Mouse (Mus musculus) myocyte (in vitro differentiated cells): ENCODE measurements at regions not wholly inside any gene's neighbourhood (a gene's known extent, or its start where the extent isn't known, plus 50 kb on each side); places are given as distances from the start of the nearest gene placed in this dataset.

ENCODE experiments used
- H3K27me3 ChIP-seq: one replicate; pipeline ENCODE4 v1.6.1; 2011; ENCODE audit not compliant: control insufficient read depth, insufficient read depth, insufficient read length
- H3K36me3 ChIP-seq: one replicate; pipeline ENCODE4 v1.6.1; 2011; ENCODE audit not compliant: control insufficient read depth, insufficient read depth
- H3K4me2 ChIP-seq: one replicate; pipeline ENCODE4 v1.6.1; 2011; ENCODE audit warnings: low read depth, control low read depth
- H3K4me3 ChIP-seq: one replicate; pipeline ENCODE4 v1.5.1; 2011; ENCODE audit warnings: mild to moderate bottlenecking, control low read depth, moderate library complexity
- H3K79me2 ChIP-seq: one replicate; pipeline ENCODE4 v1.6.1; 2011; ENCODE audit not compliant: control insufficient read depth, insufficient read depth
- H3ac ChIP-seq: one replicate; pipeline ENCODE4 v1.6.1; 2011; ENCODE audit not compliant: control insufficient read depth, insufficient read length
- CEBPB ChIP-seq: IDR thresholded peaks from 2 replicates; pipeline ENCODE4 v1.6.1; 2011; ENCODE audit warnings: mild to moderate bottlenecking, moderate library complexity; ENCODE audit not compliant: poor library complexity, insufficient read depth, severe bottlenecking
- E2F4 ChIP-seq: IDR thresholded peaks from one replicate; pipeline ENCODE4 v1.6.1; 2011; ENCODE audit warnings: mild to moderate bottlenecking, control low read depth, moderate library complexity; ENCODE audit not compliant: insufficient read depth
- MAX ChIP-seq: IDR thresholded peaks from one replicate; pipeline ENCODE4 v1.6.1; 2011; ENCODE audit warnings: low read depth, mild to moderate bottlenecking, control low read depth
- MYOD1 ChIP-seq, 3 experiments: IDR thresholded peaks; one replicate each; pipeline ENCODE4 v1.6.1; 2011; ENCODE audit warnings: control low read depth in 2 of 3, low read depth in 2 of 3, mild to moderate bottlenecking in 2 of 3, moderate library complexity in 1 of 3; ENCODE audit not compliant: insufficient read length in 2 of 3, control insufficient read depth in 1 of 3
- MYOG ChIP-seq, 3 experiments: IDR thresholded peaks; one replicate each; pipeline ENCODE4 v1.6.1; 2011; ENCODE audit warnings: control low read depth in 2 of 3, low read depth in 2 of 3, mild to moderate bottlenecking in 2 of 3; ENCODE audit not compliant: insufficient read length in 2 of 3, control insufficient read depth in 1 of 3, insufficient read depth in 1 of 3
- POLR2A ChIP-seq: IDR thresholded peaks from one replicate; pipeline ENCODE4 v1.6.1; 2011; ENCODE audit warnings: low read depth, mild to moderate bottlenecking, control low read depth, moderate library complexity; ENCODE audit not compliant: insufficient read length
- POLR2AphosphoS2 ChIP-seq: IDR thresholded peaks from one replicate; pipeline ENCODE4 v1.6.1; 2011; ENCODE audit warnings: low read depth, control low read depth; ENCODE audit not compliant: insufficient read length
- REST ChIP-seq: IDR thresholded peaks from one replicate; pipeline ENCODE4 v1.6.1; 2011; ENCODE audit warnings: mild to moderate bottlenecking, control low read depth, moderate library complexity; ENCODE audit not compliant: insufficient read depth, insufficient read length
- SRF ChIP-seq: IDR thresholded peaks from one replicate; pipeline ENCODE4 v1.6.1; 2011; ENCODE audit warnings: low read depth; ENCODE audit not compliant: control insufficient read depth, insufficient read length
- TCF12 ChIP-seq: IDR thresholded peaks from one replicate; pipeline ENCODE4 v1.6.1; 2011; ENCODE audit warnings: mild to moderate bottlenecking, control low read depth; ENCODE audit not compliant: poor library complexity, insufficient read depth, severe bottlenecking
- TCF3 ChIP-seq: IDR thresholded peaks from one replicate; pipeline ENCODE4 v1.6.1; 2011; ENCODE audit warnings: low read depth, control low read depth; ENCODE audit not compliant: insufficient read length
- USF1 ChIP-seq: IDR thresholded peaks from one replicate; pipeline ENCODE4 v1.6.1; 2011; ENCODE audit warnings: low read depth, mild to moderate bottlenecking, control low read depth, moderate library complexity

DNA sequence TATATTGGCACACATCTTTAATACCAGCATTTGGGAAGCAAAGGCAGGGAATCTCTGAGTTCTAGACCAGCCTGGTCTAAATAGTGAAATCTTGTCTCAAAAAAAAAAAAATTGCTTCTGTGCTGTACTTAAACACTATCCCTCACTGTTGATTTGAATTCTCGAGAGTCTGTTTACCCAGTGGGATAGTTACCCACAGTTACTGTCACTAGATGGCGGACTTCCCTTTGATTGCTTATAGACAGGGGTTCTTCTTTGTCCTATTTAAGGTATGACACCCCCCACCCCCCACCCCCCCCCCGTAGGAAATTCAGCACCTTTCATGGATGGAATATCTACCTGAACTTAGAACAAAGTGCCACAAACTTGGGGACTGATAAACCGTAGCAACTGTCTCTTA lies 242.1 kb upstream of the Jun start:
- H3K27me3 ChIP-seq: no peaks in the 10 kb centered on the region
- TF ChIP-seq TCF3: no peak
- no peak for TF ChIP-seq CEBPB
- TF ChIP-seq MYOG (IDR thresholded peaks at IDR 0.05; ENCODE audit: control insufficient read depth in 1 of 3, insufficient read depth in 1 of 3, insufficient read length in 2 of 3, low read depth in 2 of 3): no peak
- no peak for TF ChIP-seq SRF
- no peak for TF ChIP-seq E2F4
- no peak for TF ChIP-seq MAX
- TF ChIP-seq POLR2A: no peak
- TF ChIP-seq USF1: no peak
- TF ChIP-seq POLR2AphosphoS2: no peak
- no peak for TF ChIP-seq TCF12
- no peak for TF ChIP-seq REST
- H3K79me2 ChIP-seq: no peaks in the 10 kb centered on the region
- no peak overlapping the region for H3K4me3 ChIP-seq
- no peaks in the 10 kb centered on the region for H3K36me3 ChIP-seq
- H3K4me2 ChIP-seq: no peak overlapping the region
- no peak overlapping the region for H3ac ChIP-seq

- no peaks in the 10 kb centered on the region for H3K27me3 ChIP-seq
- no peak overlapping the region for H3K4me2 ChIP-seq
- H3K4me3 ChIP-seq: no peak overlapping the region
- no peak overlapping the region for H3ac ChIP-seq
- no peaks in the 10 kb centered on the region for H3K36me3 ChIP-seq
- no peak for TF ChIP-seq E2F4
- TF ChIP-seq REST: no peak
- TF ChIP-seq POLR2AphosphoS2: no peak
- no peak for TF ChIP-seq MYOG (IDR thresholded peaks at IDR 0.05; ENCODE audit: control insufficient read depth in 1 of 3, insufficient read depth in 1 of 3, insufficient read length in 2 of 3, low read depth in 2 of 3)
- no peak for TF ChIP-seq CEBPB
- no peak for TF ChIP-seq MYOD1 (IDR thresholded peaks at IDR 0.05; ENCODE audit: control insufficient read depth in 1 of 3, insufficient read length in 2 of 3, low read depth in 2 of 3)
- no peak for TF ChIP-seq POLR2A
- no peak for TF ChIP-seq SRF
- no peak for TF ChIP-seq USF1
- no peak for TF ChIP-seq MAX
- TF ChIP-seq TCF12: no peak
- TF ChIP-seq TCF3: no peak
- no peaks in the 10 kb centered on the region for H3K79me2 ChIP-seq
Observed at GRCm38 (mm10) chr4:95301907-95302306, 249.9 kb upstream of the Jun start.

GRCm38 (mm10) chr4:95303337-95303736 lies 251.3 kb upstream of the Jun start:
- Histone ChIP-seq H3ac (no peak overlapping the region), H3K4me2 (peak overlapping the region; percentile 57), H3K27me3 (no peaks in the 10 kb centered on the region), H3K79me2 (no peaks in the 10 kb centered on the region), H3K36me3 (no peaks in the 10 kb centered on the region), H3K4me3 (no peak overlapping the region)
- TF ChIP-seq MAX (no peak), SRF (no peak), MYOG (IDR thresholded peaks at IDR 0.05; ENCODE audit: control insufficient read depth in 1 of 3, insufficient read depth in 1 of 3, insufficient read length in 2 of 3, low read depth in 2 of 3) (no peak), CEBPB (no peak), USF1 (no peak), POLR2A (no peak), REST (no peak), POLR2AphosphoS2 (no peak), E2F4 (no peak), MYOD1 (IDR thresholded peaks at IDR 0.05; ENCODE audit: control insufficient read depth in 1 of 3, insufficient read length in 2 of 3, low read depth in 2 of 3) (no peak), TCF12 (no peak), TCF3 (no peak)

- no peak for TF ChIP-seq E2F4
- no peak overlapping the region for H3K4me3 ChIP-seq
- H3ac ChIP-seq: no peak overlapping the region
- no peaks in the 10 kb centered on the region for H3K79me2 ChIP-seq
- H3K4me2 ChIP-seq: no peak overlapping the region
- no peaks in the 10 kb centered on the region for H3K27me3 ChIP-seq
- H3K36me3 ChIP-seq: no peaks in the 10 kb centered on the region
Observed at GRCm38 (mm10) chr4:95304006-95304405, 252.0 kb upstream of the Jun start.

- TF ChIP-seq USF1 (no peak), MYOG (IDR thresholded peaks at IDR 0.05; ENCODE audit: control insufficient read depth in 1 of 3, insufficient read depth in 1 of 3, insufficient read length in 2 of 3, low read depth in 2 of 3) (no peak), TCF3 (no peak), CEBPB (no peak), SRF (no peak), TCF12 (no peak), MAX (no peak), POLR2A (no peak), E2F4 (no peak), POLR2AphosphoS2 (no peak), REST (no peak), MYOD1 (IDR thresholded peaks at IDR 0.05; ENCODE audit: control insufficient read depth in 1 of 3, insufficient read length in 2 of 3, low read depth in 2 of 3) (no peak)
- Histone ChIP-seq H3K79me2 (no peaks in the 10 kb centered on the region), H3K4me2 (no peak overlapping the region), H3K4me3 (no peak overlapping the region), H3K36me3 (no peaks in the 10 kb centered on the region), H3ac (no peak overlapping the region), H3K27me3 (no peaks in the 10 kb centered on the region)
Observed at GRCm38 (mm10) chr4:95307134-95307533, 250.2 kb upstream of the Fggy start.
